Mouse (Mus musculus): Measurements from ENCODE around the gene Yipf2.
"Not testable (repeated sequence)": the region's sequence is repeated elsewhere in the genome, so short reads cannot be mapped to it uniquely, and the experiment has no call there.

Yipf2 gene

GRCm38 (mm10) chr9:21558366-21558765 lies 34.3 kb downstream of the Yipf2 start:
- no peak for DNase-seq (ENCODE audit: low read depth, low spot score)

- DNase-seq (ENCODE audit: low read depth, low spot score) = no peak
Measured at GRCm38 (mm10) chr9:21557556-21557955, 35.1 kb downstream of the Yipf2 start.

GRCm38 (mm10) chr9:21556996-21557395 lies 35.6 kb downstream of the Yipf2 start:
- no peak for DNase-seq (ENCODE audit: low read depth, low spot score)

GRCm38 (mm10) chr9:21555198-21555742 lies 37.4 kb downstream of the Yipf2 start:
- no peak for DNase-seq (ENCODE audit: low read depth, low spot score)

- no peak for DNase-seq (ENCODE audit: low read depth, low spot score)
Measured at GRCm38 (mm10) chr9:21553607-21554273, 38.9 kb downstream of the Yipf2 start.

GRCm38 (mm10) chr9:21551049-21551448 lies 41.6 kb downstream of the Yipf2 start:
- no peak for DNase-seq (ENCODE audit: low read depth, low spot score)

GRCm38 (mm10) chr9:21547075-21547941 lies 45.3 kb downstream of the Yipf2 start:
- DNase-seq (ENCODE audit: low read depth, low spot score) = peak; percentile 35

GRCm38 (mm10) chr9:21546789-21547074 lies 45.9 kb downstream of the Yipf2 start, which contains the start of gene Carm1:
Carm1 (plus strand) TSS chr9:21546894.
- no peak for DNase-seq (ENCODE audit: low read depth, low spot score)

GRCm38 (mm10) chr9:21545916-21546788 lies 46.5 kb downstream of the Yipf2 start:
- peak; percentile 98 for DNase-seq (ENCODE audit: low read depth, low spot score)

GRCm38 (mm10) chr9:21545351-21545915 lies 47.2 kb downstream of the Yipf2 start:
- DNase-seq (ENCODE audit: low read depth, low spot score) = no peak

GRCm38 (mm10) chr9:21542001-21542400 lies 50.6 kb downstream of the Yipf2 start:
- not testable (repeated sequence) for DNase-seq (ENCODE audit: low read depth, low spot score)

GRCm38 (mm10) chr9:21539981-21540753 lies 52.5 kb downstream of the Yipf2 start:
- no peak for DNase-seq (ENCODE audit: low read depth, low spot score)
